Mouse (Mus musculus) kidney, adult 9 months (tissue): ENCODE measurements around the gene Bcl11a.
"Not testable (repeated sequence)": the region's sequence is repeated elsewhere in the genome, so short reads cannot be mapped to it uniquely, and the experiment has no call there.

ENCODE experiments used
- DNase-seq: peaks from one replicate; pipeline ENCODE4 v3.0.0; 2022

Gene Bcl11a

GRCm38 (mm10) chr11:24102372-24102771, 24.5 kb downstream of the Bcl11a start:
- DNase-seq, result no peak

- DNase-seq, result no peak
Observed at GRCm38 (mm10) chr11:24103128-24103742, 25.4 kb downstream of the Bcl11a start.

- no peak for DNase-seq
Observed at GRCm38 (mm10) chr11:24107414-24107813, 29.6 kb downstream of the Bcl11a start.

- no peak for DNase-seq
Observed at GRCm38 (mm10) chr11:24108974-24109373, 31.1 kb downstream of the Bcl11a start.

- DNase-seq, result no peak
Observed at GRCm38 (mm10) chr11:24109388-24109787, 31.5 kb downstream of the Bcl11a start.

GRCm38 (mm10) chr11:24110113-24110512, 32.3 kb downstream of the Bcl11a start:
- no peak for DNase-seq

GRCm38 (mm10) chr11:24111720-24112119, 33.9 kb downstream of the Bcl11a start:
- no peak for DNase-seq

- DNase-seq, result no peak
Observed at GRCm38 (mm10) chr11:24115017-24115752, 37.3 kb downstream of the Bcl11a start.

GRCm38 (mm10) chr11:24116041-24116440, 38.2 kb downstream of the Bcl11a start:
- no peak for DNase-seq

- DNase-seq, result no peak
Observed at GRCm38 (mm10) chr11:24116582-24117318, 38.9 kb downstream of the Bcl11a start.

GRCm38 (mm10) chr11:24121136-24121535, 43.3 kb downstream of the Bcl11a start:
- no peak for DNase-seq

GRCm38 (mm10) chr11:24122899-24123298, 45.0 kb downstream of the Bcl11a start:
- DNase-seq, result no peak

- no peak for DNase-seq
Observed at GRCm38 (mm10) chr11:24123991-24124390, 46.1 kb downstream of the Bcl11a start.

GRCm38 (mm10) chr11:24125098-24125497, 47.2 kb downstream of the Bcl11a start:
- no peak for DNase-seq

GRCm38 (mm10) chr11:24128001-24128400, 50.1 kb downstream of the Bcl11a start:
- no peak for DNase-seq

- DNase-seq, result not testable (repeated sequence)
Observed at GRCm38 (mm10) chr11:24128880-24129279, 51.0 kb downstream of the Bcl11a start.

- DNase-seq, result no peak
Observed at GRCm38 (mm10) chr11:24129358-24130185, 51.7 kb downstream of the Bcl11a start.

GRCm38 (mm10) chr11:24130186-24130760, 52.4 kb downstream of the Bcl11a start:
- DNase-seq, result no peak

GRCm38 (mm10) chr11:24131818-24132217, 54.0 kb downstream of the Bcl11a start:
- no peak for DNase-seq

- no peak for DNase-seq
Observed at GRCm38 (mm10) chr11:24132358-24132757, 54.5 kb downstream of the Bcl11a start.

- DNase-seq, result no peak
Observed at GRCm38 (mm10) chr11:24132853-24133252, 55.0 kb downstream of the Bcl11a start.

- no peak for DNase-seq
Observed at GRCm38 (mm10) chr11:24133484-24133883, 55.6 kb downstream of the Bcl11a start.

GRCm38 (mm10) chr11:24133928-24134327, 56.1 kb downstream of the Bcl11a start:
- DNase-seq, result no peak
